Mouse (Mus musculus): ENCODE measurements around the gene Sac3d1.

GRCm38 (mm10) chr19:6076564-6077393 is 41.7 kb downstream of the Sac3d1 start, which contains the start of gene Vps51:
- peak; percentile 50 for TF ChIP-seq POLR2A (IDR thresholded peaks at IDR 0.05; ENCODE audit: low read depth, low read length)
- no peak for TF ChIP-seq CTCF (IDR thresholded peaks at IDR 0.05; ENCODE audit: borderline replicate concordance, insufficient read depth, low read length)

Measured in embryonic fibroblast, embryonic 13.5 days (primary cell).